In genomic region chr8:83684517-83684916, GRCm38 (mm10) we compare ENCODE assay signal across 19 mouse cellular contexts. TPM values are rescaled to one million over a fixed set of nuclear protein-coding genes. Genes with fewer than 3 reads are reported as not detected.
A peak's percentile ranks its signal among the peaks of the same experiment; 100 is the strongest.
DNase-seq lines count a peak whose midpoint lies in the region; ATAC-seq and TF ChIP-seq lines count a peak whose summit lies in the region.
"Had no signal": no experiment of that assay in that cellular context is flagged by ENCODE, and none has a peak within 500 bp of the region (broad histone marks: within the 10 kb centered on the region; RNA-seq: fewer than 3 reads in every experiment).

No protein-coding gene starts in this region.

- intact Hi-C loops in gastrocnemius, adult 2 months (cut with DNase I): no loop called here
- intact Hi-C loops in gastrocnemius, postnatal 36 days (cut with DNase I): no loop called here
- intact Hi-C loops in heart, postnatal 10 days (cut with DNase I): no loop called here

- H3K27me3 ChIP-seq in heart, postnatal 0 days (ENCODE audit: control insufficient read depth, insufficient read depth, low read length): no peaks in the 10 kb centered on the region
- no peaks in the 10 kb centered on the region for H3K27me3 ChIP-seq in limb, embryonic 10.5 days (ENCODE audit: low read depth, poor library complexity, severe bottlenecking)
- H3K27me3 ChIP-seq in kidney, embryonic 16.5 days (ENCODE audit: insufficient read depth, low read length): no peaks in the 10 kb centered on the region
- H3K27me3 ChIP-seq: embryonic facial prominence, embryonic 12.5 days; forebrain, embryonic 13.5 days; forebrain, embryonic 15.5 days had no signal

- 85% methylated on average over 9 of the region's 9 CpGs for WGBS in heart, postnatal 0 days
- 91% methylated on average over 9 of the region's 9 CpGs for WGBS in limb, embryonic 10.5 days
- 92% methylated on average over 9 of the region's 9 CpGs for WGBS in kidney, embryonic 16.5 days

- no peaks in the 10 kb centered on the region for H3K9me3 ChIP-seq in heart, postnatal 0 days (replicated peaks; ENCODE audit: control insufficient read depth, low read length)
- H3K9me3 ChIP-seq in limb, embryonic 10.5 days (replicated peaks): no peaks in the 10 kb centered on the region
- H3K9me3 ChIP-seq in kidney, embryonic 16.5 days (ENCODE audit: low read length): no peaks in the 10 kb centered on the region
- H3K9me3 ChIP-seq: embryonic facial prominence, embryonic 10.5 days; embryonic facial prominence, embryonic 12.5 days; forebrain, embryonic 13.5 days; forebrain, embryonic 15.5 days had no signal

- no peak for TF ChIP-seq EP300 in heart, postnatal 0 days (IDR thresholded peaks at IDR 0.05; ENCODE audit: low read depth)

- no peak overlapping the region for H3K9ac ChIP-seq in heart, postnatal 0 days (replicated peaks; ENCODE audit: low read depth, low read length)
- no peak overlapping the region for H3K9ac ChIP-seq in kidney, embryonic 16.5 days (replicated peaks; ENCODE audit: low read length)
- H3K9ac ChIP-seq: embryonic facial prominence, embryonic 12.5 days; forebrain, embryonic 13.5 days; forebrain, embryonic 15.5 days; forebrain, postnatal 0 days had no signal

- no peak for TF ChIP-seq CTCF in gastrocnemius, adult 2 months (IDR thresholded peaks at IDR 0.05)
- no peak for TF ChIP-seq CTCF in heart, postnatal 0 days (IDR thresholded peaks at IDR 0.05; ENCODE audit: low read depth)

- DNase-seq in gastrocnemius, adult 2 months: peak; percentile 18
- no peak for DNase-seq in gastrocnemius, postnatal 36 days
- no peak for DNase-seq in heart, postnatal 0 days (ENCODE audit: low spot score)
- no peak for DNase-seq in heart, postnatal 10 days
- DNase-seq in limb, embryonic 10.5 days (ENCODE audit: low spot score): no peak
- DNase-seq: adrenal gland, adult 2 months; adrenal gland, postnatal 14 days; adrenal gland, postnatal 36 days; cerebellum, adult 11-12 months; cerebellum, adult 2 months; cerebellum, adult 9-10 months; cerebellum, postnatal 10 days; cerebellum, postnatal 25 days; forebrain, postnatal 0 days had no signal

- H3K36me3 ChIP-seq in heart, postnatal 0 days (replicated peaks; ENCODE audit: control insufficient read depth, insufficient read depth, low read length): peaks cover 79% of the 10 kb centered on the region
- H3K36me3 ChIP-seq in limb, embryonic 10.5 days: peaks cover 86% of the 10 kb centered on the region
- peaks cover 47% of the 10 kb centered on the region for H3K36me3 ChIP-seq in kidney, embryonic 16.5 days (ENCODE audit: insufficient read depth, low read length)

- ATAC-seq in heart, postnatal 0 days (ENCODE audit: insufficient read depth, low read depth): 0 out of 2 replicates have a peak, but pooled peaks have one; percentile 40
- no peak for ATAC-seq in kidney, embryonic 16.5 days (ENCODE audit: low FRiP score, low TSS enrichment)
- ATAC-seq: forebrain, embryonic 13.5 days; forebrain, embryonic 15.5 days; forebrain, postnatal 0 days had no signal

- no peaks in the 10 kb centered on the region; the same call in 1 of the 2 replicates for H3K4me1 ChIP-seq in heart, postnatal 0 days (ENCODE audit: control insufficient read depth, insufficient read depth)
- peaks cover 34% of the 10 kb centered on the region for H3K4me1 ChIP-seq in limb, embryonic 10.5 days
- H3K4me1 ChIP-seq in kidney, embryonic 16.5 days (ENCODE audit: insufficient read depth, low read length): 0 out of 2 replicates have a peak, but pooled peaks cover 7% of the 10 kb centered on the region
- H3K4me1 ChIP-seq: forebrain, embryonic 13.5 days; forebrain, embryonic 15.5 days had no signal

- no peak overlapping the region for H3K4me2 ChIP-seq in heart, postnatal 0 days (ENCODE audit: low read depth, low read length)
- H3K4me2 ChIP-seq in kidney, embryonic 16.5 days (replicated peaks; ENCODE audit: low read depth, low read length): no peak overlapping the region
- H3K4me2 ChIP-seq: embryonic facial prominence, embryonic 12.5 days; forebrain, embryonic 13.5 days; forebrain, embryonic 15.5 days had no signal

- H3K4me3 ChIP-seq in gastrocnemius, adult 2 months: no peak overlapping the region
- no peak overlapping the region for H3K4me3 ChIP-seq in heart, postnatal 0 days (ENCODE audit: low read depth, low read length)
- no peak overlapping the region for H3K4me3 ChIP-seq in limb, embryonic 10.5 days
- H3K4me3 ChIP-seq in kidney, embryonic 16.5 days (ENCODE audit: low read length): no peak overlapping the region
- H3K4me3 ChIP-seq: embryonic facial prominence, embryonic 10.5 days; embryonic facial prominence, embryonic 12.5 days; forebrain, embryonic 13.5 days; forebrain, embryonic 15.5 days had no signal

- H3K27ac ChIP-seq in gastrocnemius, adult 2 months: no peak overlapping the region
- no peak overlapping the region for H3K27ac ChIP-seq in heart, postnatal 0 days (ENCODE audit: low read depth)
- H3K27ac ChIP-seq in limb, embryonic 10.5 days: 0 out of 2 replicates have a peak overlapping the region, but pooled peaks have one; percentile 11
- no peak overlapping the region for H3K27ac ChIP-seq in kidney, embryonic 16.5 days (ENCODE audit: low read length)
- H3K27ac ChIP-seq: embryonic facial prominence, embryonic 12.5 days; forebrain, embryonic 13.5 days; forebrain, embryonic 15.5 days had no signal

RNA-seq across cellular contexts. Expression of gene Pkn1, which starts 14.5 kb away (rescaled TPM):
- 10 to 100 TPM; 25.8 to 29.9 TPM for total RNA-seq in gastrocnemius, adult 2 months (2021)
- 10 to 100 TPM; 30.6 to 33.7 TPM for total RNA-seq in gastrocnemius, postnatal 36 days (2021)
- total RNA-seq in heart, postnatal 0 days (2014; rRNA removed; ENCODE audit: low replicate concordance): 44.2 and 57.4 TPM in 2 replicates
- polyA plus RNA-seq in heart, postnatal 0 days (2015; fragmentation: Nextera tagmentation; extraction: Ambion mirVana): 13.0 and 14.2 TPM in 2 replicates
- total RNA-seq in heart, postnatal 10 days (2021): 10 to 100 TPM; 58.9 to 66.7 TPM
- polyA plus RNA-seq in limb, embryonic 10.5 days (2016; fragmentation: Nextera tagmentation; extraction: Ambion mirVana): 38.6 and 41.4 TPM in 2 replicates
- polyA plus RNA-seq in kidney, embryonic 16.5 days (2015; fragmentation: Nextera tagmentation; extraction: Ambion mirVana): 31.3 and 33.6 TPM in 2 replicates

RNA-seq across cellular contexts. Expression of gene Ptger1, which starts 18.0 kb away (rescaled TPM):
- total RNA-seq in gastrocnemius, adult 2 months (2021): under 1 TPM; 0.08 to 0.39 TPM
- total RNA-seq in gastrocnemius, postnatal 36 days (2021): under 1 TPM; 0.10 to 0.12 TPM
- 0.15 TPM in 1 of 2 replicates, not detected in the other for total RNA-seq in heart, postnatal 0 days (2014; rRNA removed; ENCODE audit: low replicate concordance)
- polyA plus RNA-seq in heart, postnatal 0 days (2015; fragmentation: Nextera tagmentation; extraction: Ambion mirVana): 0.20 and 0.32 TPM in 2 replicates
- total RNA-seq in heart, postnatal 10 days (2021): under 1 TPM; 0.20 to 0.53 TPM
- polyA plus RNA-seq in limb, embryonic 10.5 days (2016; fragmentation: Nextera tagmentation; extraction: Ambion mirVana): 0.64 TPM in 2 replicates
- 3.1 and 4.0 TPM in 2 replicates for polyA plus RNA-seq in kidney, embryonic 16.5 days (2015; fragmentation: Nextera tagmentation; extraction: Ambion mirVana)

RNA-seq across cellular contexts. Expression of gene Ddx39, which starts 30.5 kb away (rescaled TPM):
- total RNA-seq in gastrocnemius, adult 2 months (2021): 10 to 100 TPM; 11.2 to 13.1 TPM
- 10 to 100 TPM; 11.3 to 12.0 TPM for total RNA-seq in gastrocnemius, postnatal 36 days (2021)
- total RNA-seq in heart, postnatal 0 days (2014; rRNA removed; ENCODE audit: low replicate concordance): 92.5 and 95.7 TPM in 2 replicates
- 75.5 and 79.3 TPM in 2 replicates for polyA plus RNA-seq in heart, postnatal 0 days (2015; fragmentation: Nextera tagmentation; extraction: Ambion mirVana)
- 10 to 100 TPM; 37.5 to 38.4 TPM for total RNA-seq in heart, postnatal 10 days (2021)
- polyA plus RNA-seq in limb, embryonic 10.5 days (2016; fragmentation: Nextera tagmentation; extraction: Ambion mirVana): 295 and 349 TPM in 2 replicates
- polyA plus RNA-seq in kidney, embryonic 16.5 days (2015; fragmentation: Nextera tagmentation; extraction: Ambion mirVana): 197 and 211 TPM in 2 replicates

RNA-seq across cellular contexts. Expression of gene Gipc1, which starts 32.0 kb away (rescaled TPM):
- total RNA-seq in gastrocnemius, adult 2 months (2021): 10 to 100 TPM; 17.8 to 20.3 TPM
- total RNA-seq in gastrocnemius, postnatal 36 days (2021): 10 to 100 TPM; 16.7 to 17.8 TPM
- 82.2 and 82.6 TPM in 2 replicates for total RNA-seq in heart, postnatal 0 days (2014; rRNA removed; ENCODE audit: low replicate concordance)
- polyA plus RNA-seq in heart, postnatal 0 days (2015; fragmentation: Nextera tagmentation; extraction: Ambion mirVana): 101 and 102 TPM in 2 replicates
- total RNA-seq in heart, postnatal 10 days (2021): 10 to 100 TPM; 46.1 to 48.7 TPM
- 185 and 206 TPM in 2 replicates for polyA plus RNA-seq in limb, embryonic 10.5 days (2016; fragmentation: Nextera tagmentation; extraction: Ambion mirVana)
- 227 and 237 TPM in 2 replicates for polyA plus RNA-seq in kidney, embryonic 16.5 days (2015; fragmentation: Nextera tagmentation; extraction: Ambion mirVana)

RNA-seq across cellular contexts. Expression of gene Adgre5, which starts 56.6 kb away (rescaled TPM):
- total RNA-seq in gastrocnemius, adult 2 months (2021): 10 to 100 TPM; 16.3 to 27.7 TPM
- total RNA-seq in gastrocnemius, postnatal 36 days (2021): 10 to 100 TPM; 21.9 to 22.5 TPM
- 46.4 and 51.2 TPM in 2 replicates for total RNA-seq in heart, postnatal 0 days (2014; rRNA removed; ENCODE audit: low replicate concordance)
- 35.3 and 35.8 TPM in 2 replicates for polyA plus RNA-seq in heart, postnatal 0 days (2015; fragmentation: Nextera tagmentation; extraction: Ambion mirVana)
- 10 to 100 TPM; 66.0 to 68.1 TPM for total RNA-seq in heart, postnatal 10 days (2021)
- 15.6 and 25.8 TPM in 2 replicates for polyA plus RNA-seq in limb, embryonic 10.5 days (2016; fragmentation: Nextera tagmentation; extraction: Ambion mirVana)
- 40.7 and 42.5 TPM in 2 replicates for polyA plus RNA-seq in kidney, embryonic 16.5 days (2015; fragmentation: Nextera tagmentation; extraction: Ambion mirVana)
